Mouse (Mus musculus) E14TG2a.4 (cell line): ENCODE measurements around the gene Pou2f3.

Source experiments
- CTCF ChIP-seq: conservative IDR thresholded peaks from 2 replicates; pipeline ENCODE4 v1.5.1; 2014; ENCODE audit warnings: low read length
- POU5F1 ChIP-seq: IDR thresholded peaks from 2 replicates; pipeline ENCODE4 v1.6.1; 2014; ENCODE audit warnings: low read length, borderline replicate concordance

- TF ChIP-seq CTCF (no peak), POU5F1 (no peak)
These were observed 19.3 kb upstream of the Pou2f3 start for GRCm38 (mm10) chr9:43229398-43229895.
